Mouse (Mus musculus) myocyte (in vitro differentiated cells): Measurements from ENCODE around the gene Strada.

Experiments used
- CEBPB ChIP-seq: IDR thresholded peaks from 2 replicates; pipeline ENCODE4 v1.6.1; 2011; ENCODE audit warnings: mild to moderate bottlenecking, moderate library complexity; ENCODE audit not compliant: poor library complexity, insufficient read depth, severe bottlenecking
- POLR2A ChIP-seq: IDR thresholded peaks from one replicate; pipeline ENCODE4 v1.6.1; 2011; ENCODE audit warnings: low read depth, mild to moderate bottlenecking, control low read depth, moderate library complexity; ENCODE audit not compliant: insufficient read length
- USF1 ChIP-seq: IDR thresholded peaks from one replicate; pipeline ENCODE4 v1.6.1; 2011; ENCODE audit warnings: low read depth, mild to moderate bottlenecking, control low read depth, moderate library complexity

GRCm38 (mm10) chr11:106176372-106176771 lies 25.6 kb downstream of the Strada start:
- TF ChIP-seq CEBPB: no peak
- TF ChIP-seq POLR2A: no peak
- no peak for TF ChIP-seq USF1
